Mouse (Mus musculus) forebrain, postnatal 0 days (tissue): ENCODE measurements around the gene Pkd2. TPM values are rescaled to one million over a fixed set of nuclear protein-coding genes. Genes with fewer than 3 reads are reported as not detected.
A peak's percentile ranks its signal among the peaks of the same experiment; 100 is the strongest.

Experiments used
- ATAC-seq: fragments of 200-750 bp; cut with Nextera tagmentation; 2 replicates; pipeline ENCODE4 v1.8.0; 2017; ENCODE audit warnings: mild to moderate bottlenecking, moderate library complexity
- DNase-seq: peaks from one replicate; pipeline ENCODE4 v3.0.0-alpha.2; 2015
- H3K27ac ChIP-seq: fragments of 300-500 bp; sonication (generic); 2 replicates; pipeline ENCODE4 v1.5.1; 2014; ENCODE audit warnings: low read depth, mild to moderate bottlenecking, antibody characterized with exemption, low read length, moderate library complexity, mixed read lengths
- H3K27me3 ChIP-seq: fragments of 300-500 bp; sonication (generic); 2 replicates; pipeline ENCODE4 v1.6.1; 2014; ENCODE audit warnings: mild to moderate bottlenecking, low read length, mixed read lengths; ENCODE audit not compliant: insufficient read depth
- H3K36me3 ChIP-seq: fragments of 300-500 bp; sonication (generic); 2 replicates; pipeline ENCODE4 v1.6.1; 2014; ENCODE audit warnings: mild to moderate bottlenecking, moderate library complexity; ENCODE audit not compliant: insufficient read depth
- H3K4me1 ChIP-seq: fragments of 300-500 bp; sonication (generic); 2 replicates; pipeline ENCODE4 v1.6.1; 2014; ENCODE audit warnings: antibody characterized with exemption; ENCODE audit not compliant: insufficient read depth
- H3K4me2 ChIP-seq: fragments of 300-500 bp; sonication (generic); 2 replicates; pipeline ENCODE4 v1.6.1; 2014; ENCODE audit warnings: low read depth, mild to moderate bottlenecking, moderate library complexity
- H3K4me3 ChIP-seq: fragments of 300-500 bp; sonication (generic); 2 replicates; pipeline ENCODE4 v1.5.1; 2014; ENCODE audit warnings: low read depth, low read length, mixed read lengths
- H3K9ac ChIP-seq: fragments of 300-500 bp; sonication (generic); 2 replicates; pipeline ENCODE4 v1.6.1; 2014; ENCODE audit warnings: mild to moderate bottlenecking
- H3K9me3 ChIP-seq: fragments of 300-500 bp; sonication (generic); 2 replicates; pipeline ENCODE4 v1.6.1; 2016; ENCODE audit warnings: low read length
- CTCF ChIP-seq: sonication (generic); IDR thresholded peaks from 2 replicates; pipeline ENCODE4 v1.5.1; 2016; ENCODE audit warnings: antibody characterized with exemption, control low read depth, low read depth
- WGBS: fragments of 180-500 bp; shearing (Covaris S2); extraction: QIAGEN DNeasy Blood & Tissue Kit; methylation state at CpG from one replicate; pipeline ENCODE4 v1.1.7; 2014; 5-methylcytosine and 5-hydroxymethylcytosine counted together
- polyA plus RNA-seq: library from polyadenylated mRNA; unstranded; fragments of >200 nt; fragmentation: Nextera tagmentation; extraction: Ambion mirVana; gene quantifications from 2 replicates; pipeline ENCODE4 v1.2.1, GENCODE M21; 2015
- total RNA-seq: library from RNA; depleted of rRNA; stranded (reverse); fragments of >200 nt; gene quantifications from 2 replicates; pipeline ENCODE4 v1.2.3, GENCODE M21; 2014

The Pkd2 gene
- total and polyA plus RNA-seq, 2 experiments from 2014 or later = 6.2 to 25.4 TPM

- 0 out of 2 replicates have a peak, but pooled peaks cover 6% of the 10 kb centered on the region for H3K4me1 ChIP-seq
- peaks cover 17% of the 10 kb centered on the region for H3K36me3 ChIP-seq
- 73% methylated on average over 12 of the region's 12 CpGs for WGBS
These were observed 6.5 kb downstream of the Pkd2 start for GRCm38 (mm10) chr5:104465731-104466130.

GRCm38 (mm10) chr5:104466816-104467215 lies 7.6 kb downstream of the Pkd2 start:
- no peak for DNase-seq
- Histone ChIP-seq H3K4me3 (no peak overlapping the region), H3K36me3 (peaks cover 19% of the 10 kb centered on the region), H3K4me2 (no peak overlapping the region), H3K4me1 (no peaks in the 10 kb centered on the region), H3K9ac (no peak overlapping the region), H3K9me3 (no peaks in the 10 kb centered on the region), H3K27me3 (no peaks in the 10 kb centered on the region), H3K27ac (no peak overlapping the region)
- whole genome bisulfite sequencing = 95% methylated on average over 16 of the region's 16 CpGs
- ATAC-seq = no peak
- TF ChIP-seq CTCF = no peak

More at GRCm38 (mm10) chr5:104465731-104466130, 6.5 kb downstream of the Pkd2 start:
- Histone ChIP-seq H3K27me3 (no peaks in the 10 kb centered on the region), H3K4me3 (no peak overlapping the region), H3K27ac (no peak overlapping the region), H3K9me3 (no peaks in the 10 kb centered on the region), H3K9ac (no peak overlapping the region), H3K4me2 (no peak overlapping the region)
- TF ChIP-seq CTCF = no peak
- ATAC-seq (0 out of 2 replicates have a peak, but pooled peaks have one; percentile 8), DNase-seq (no peak)

GRCm38 (mm10) chr5:104468586-104468985 lies 9.3 kb downstream of the Pkd2 start:
- Histone ChIP-seq H3K27ac (no peak overlapping the region), H3K9ac (no peak overlapping the region), H3K36me3 (peaks cover 24% of the 10 kb centered on the region), H3K9me3 (no peaks in the 10 kb centered on the region), H3K27me3 (no peaks in the 10 kb centered on the region), H3K4me2 (no peak overlapping the region), H3K4me1 (no peaks in the 10 kb centered on the region), H3K4me3 (no peak overlapping the region)
- DNase-seq = no peak
- WGBS = 88% methylated on average over 5 of the region's 5 CpGs
- no peak for TF ChIP-seq CTCF
- ATAC-seq = no peak

DNA sequence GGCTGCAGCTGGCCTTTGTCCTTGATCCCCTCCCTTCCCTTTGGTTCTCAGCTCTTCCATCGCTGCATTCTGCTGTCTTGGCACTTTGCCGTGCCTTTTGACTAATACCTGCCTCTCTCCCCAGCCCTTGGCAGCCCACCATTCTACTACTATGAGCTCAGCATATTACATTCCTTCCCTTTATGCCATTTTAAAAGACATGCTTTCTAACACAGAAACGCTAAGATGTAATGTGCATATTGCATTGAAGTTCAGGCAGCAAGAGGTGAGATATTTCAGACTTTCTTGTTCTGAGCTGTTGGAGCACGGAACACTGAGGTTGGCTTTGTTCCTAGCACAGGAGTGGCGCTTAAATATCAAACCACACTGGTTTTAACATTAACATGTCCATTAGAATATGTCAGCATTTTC lies 11.7 kb downstream of the Pkd2 start:
- TF ChIP-seq CTCF = no peak
- WGBS = 45% methylated on average over 5 of the region's 5 CpGs

GRCm38 (mm10) chr5:104472371-104472770 lies 13.1 kb downstream of the Pkd2 start:
- no peak overlapping the region for H3K4me3 ChIP-seq
- no peaks in the 10 kb centered on the region for H3K27me3 ChIP-seq
- H3K4me1 ChIP-seq = no peaks in the 10 kb centered on the region
- no peak overlapping the region for H3K9ac ChIP-seq
- peak; percentile 47 for TF ChIP-seq CTCF
- no peak overlapping the region for H3K4me2 ChIP-seq
- no peak for DNase-seq
- WGBS = 94% methylated on average over 8 of the region's 8 CpGs
- peaks cover 19% of the 10 kb centered on the region; the same call in 1 of the 2 replicates for H3K36me3 ChIP-seq
- H3K9me3 ChIP-seq = no peaks in the 10 kb centered on the region
- ATAC-seq = no peak
- no peak overlapping the region for H3K27ac ChIP-seq

More for the DNA sequence above, 11.7 kb downstream of the Pkd2 start:
- DNase-seq (peak; percentile 31), ATAC-seq (no peak)
- Histone ChIP-seq H3K9me3 (no peaks in the 10 kb centered on the region), H3K27ac (no peak overlapping the region), H3K36me3 (peaks cover 19% of the 10 kb centered on the region), H3K4me1 (no peaks in the 10 kb centered on the region), H3K4me2 (no peak overlapping the region), H3K9ac (no peak overlapping the region), H3K4me3 (no peak overlapping the region), H3K27me3 (no peaks in the 10 kb centered on the region)

GRCm38 (mm10) chr5:104480367-104480766 lies 21.1 kb downstream of the Pkd2 start:
- Histone ChIP-seq H3K27me3 (no peaks in the 10 kb centered on the region), H3K27ac (no peak overlapping the region), H3K4me1 (no peaks in the 10 kb centered on the region), H3K4me2 (no peak overlapping the region), H3K36me3 (peaks cover 57% of the 10 kb centered on the region), H3K9me3 (no peaks in the 10 kb centered on the region), H3K9ac (no peak overlapping the region), H3K4me3 (no peak overlapping the region)
- DNase-seq (no peak), ATAC-seq (no peak)
- TF ChIP-seq CTCF = no peak
- WGBS = 93% methylated on average over 7 of the region's 7 CpGs

DNA sequence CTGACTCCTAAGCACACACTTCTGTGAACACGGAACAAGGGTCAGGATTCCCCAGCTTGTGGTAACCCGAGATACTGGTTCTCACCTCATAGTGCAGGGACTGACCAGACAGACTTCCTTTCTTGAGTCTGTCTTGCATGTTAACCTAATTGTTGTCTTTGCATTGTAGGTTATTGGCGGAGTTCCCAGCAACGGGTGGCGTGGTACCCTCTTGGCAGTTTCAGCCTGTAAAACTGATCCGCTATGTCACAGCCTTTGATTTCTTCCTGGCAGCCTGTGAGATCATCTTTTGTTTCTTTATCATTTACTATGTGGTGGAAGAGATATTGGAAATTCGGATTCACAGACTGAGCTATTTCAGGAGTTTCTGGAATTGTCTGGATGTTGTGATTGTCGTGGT lies 23.6 kb downstream of the Pkd2 start:
- no peaks in the 10 kb centered on the region for H3K27me3 ChIP-seq
- H3K9ac ChIP-seq = no peak overlapping the region
- H3K4me1 ChIP-seq = no peaks in the 10 kb centered on the region
- ATAC-seq = 0 out of 2 replicates have a peak, but pooled peaks have one; percentile 29
- H3K4me3 ChIP-seq = no peak overlapping the region
- no peaks in the 10 kb centered on the region for H3K9me3 ChIP-seq
- no peak overlapping the region for H3K4me2 ChIP-seq
- 39% methylated on average over 8 of the region's 8 CpGs for WGBS
- H3K27ac ChIP-seq = no peak overlapping the region
- H3K36me3 ChIP-seq = peaks cover 52% of the 10 kb centered on the region
- no peak for DNase-seq
- no peak for TF ChIP-seq CTCF

- no peak for DNase-seq
- no peaks in the 10 kb centered on the region for H3K9me3 ChIP-seq
- no peaks in the 10 kb centered on the region for H3K4me1 ChIP-seq
- no peak overlapping the region for H3K27ac ChIP-seq
- no peaks in the 10 kb centered on the region for H3K27me3 ChIP-seq
- no peak overlapping the region for H3K4me2 ChIP-seq
- no peak for ATAC-seq
- WGBS = 47% methylated on average over 5 of the region's 5 CpGs
- no peak overlapping the region for H3K4me3 ChIP-seq
- H3K9ac ChIP-seq = no peak overlapping the region
- peaks cover 66% of the 10 kb centered on the region for H3K36me3 ChIP-seq
- TF ChIP-seq CTCF = no peak
These were observed 32.3 kb downstream of the Pkd2 start for GRCm38 (mm10) chr5:104491561-104491960.
